Mouse (Mus musculus) common myeloid progenitor, adult 5-6 weeks (primary cell): Measurements from ENCODE around the gene Ttc7b. TPM values are rescaled to one million over a fixed set of nuclear protein-coding genes. Genes with fewer than 3 reads are reported as not detected.

Experiments
- ATAC-seq: replicated peaks from 2 replicates; pipeline ENCODE4 v1.8.0; 2016; ENCODE audit warnings: low read depth, mild to moderate bottlenecking, moderate TSS enrichment, inconsistent platforms; ENCODE audit not compliant: poor library complexity, severe bottlenecking
- total RNA-seq: library from RNA; stranded (forward); fragments of 200-1000, 187-1606 nt; gene quantifications from 2 replicates; pipeline ENCODE4 v1.2.3, GENCODE M21; 2017

The Ttc7b gene
- 17.8 and 18.0 TPM in 2 replicates for total RNA-seq

DNA sequence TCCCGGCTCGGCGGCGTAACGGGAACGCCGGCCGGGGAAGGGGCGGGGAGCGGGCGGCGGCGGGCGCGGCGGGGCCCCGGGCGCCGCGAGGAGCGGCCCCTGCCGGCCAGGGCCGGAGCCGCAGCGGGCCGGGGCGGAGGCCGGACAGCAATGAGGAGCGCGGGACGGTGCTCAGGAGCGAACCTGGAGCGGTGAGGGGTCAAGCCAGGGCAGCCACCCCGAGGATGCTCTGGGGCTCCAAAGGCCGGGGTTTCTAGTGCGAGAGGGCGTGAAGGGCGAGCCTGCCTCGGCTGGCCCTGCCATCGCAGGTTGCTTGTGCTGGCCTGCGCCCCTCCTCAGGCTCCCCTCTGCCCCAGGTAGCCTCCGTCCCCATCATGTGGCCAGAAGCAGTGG, at the start of gene Ttc7b:
TSS of gene Ttc7b (minus strand) at position 33 of the 393 bp plus-strand sequence.
- peak; percentile 62 for ATAC-seq

DNA sequence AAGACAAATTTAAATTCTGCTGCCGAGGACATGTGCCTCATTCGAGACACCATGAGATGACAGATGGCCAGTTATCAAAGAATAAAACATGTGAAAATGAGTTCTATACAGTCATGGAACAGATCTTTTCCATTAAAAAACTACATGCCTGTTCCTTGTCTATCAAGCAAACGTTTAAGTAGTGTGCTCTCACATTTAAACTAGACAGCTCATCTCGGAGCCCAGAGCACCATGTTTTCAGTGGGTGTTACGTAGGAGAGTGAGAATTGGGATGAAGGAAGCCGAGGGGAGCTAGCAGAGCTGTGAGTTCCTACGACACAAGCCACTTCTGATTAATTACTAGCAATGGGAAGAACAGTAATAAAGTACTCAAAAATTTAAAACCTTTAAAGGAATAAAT, 48.2 kb upstream of the Ttc7b start:
- no peak for ATAC-seq

DNA sequence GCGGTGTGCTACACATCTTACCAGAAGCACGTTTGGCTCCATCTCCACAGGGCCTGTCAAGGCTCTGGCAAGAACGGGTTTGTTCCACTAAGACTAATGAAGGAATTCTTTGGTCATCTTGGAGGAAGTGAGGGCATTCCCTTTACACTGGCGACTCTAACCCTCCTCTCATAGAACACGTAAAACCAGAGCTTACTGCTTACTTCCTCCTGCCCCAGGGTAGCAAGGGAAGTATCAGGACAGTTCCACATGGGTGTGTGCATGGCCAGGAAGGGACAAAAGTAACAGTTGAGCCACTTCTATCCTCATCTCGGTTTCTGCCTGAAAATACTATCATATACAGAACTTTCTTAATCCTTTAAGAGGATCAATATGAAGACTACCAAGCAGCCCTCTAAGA, 47.5 kb upstream of the Ttc7b start:
- ATAC-seq = no peak

DNA sequence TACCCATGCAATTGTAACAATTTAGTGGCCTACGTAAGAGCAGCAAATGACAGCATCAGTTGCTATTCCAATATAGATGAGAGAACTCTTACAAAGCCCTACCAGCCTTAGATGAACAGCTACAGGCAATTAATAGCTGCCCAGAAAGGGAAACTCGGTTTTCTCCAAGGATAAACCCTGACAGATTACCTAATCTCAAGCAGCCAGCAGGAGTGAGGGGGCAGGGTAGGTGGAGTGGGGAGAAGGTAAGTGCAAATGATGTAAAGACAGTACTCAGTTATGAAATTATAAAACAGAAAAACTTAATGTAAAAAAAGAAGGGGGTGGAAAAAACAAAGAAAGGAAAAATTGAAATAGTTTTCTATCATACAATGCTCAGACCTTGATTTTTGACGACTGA, 47.0 kb upstream of the Ttc7b start:
- no peak for ATAC-seq

DNA sequence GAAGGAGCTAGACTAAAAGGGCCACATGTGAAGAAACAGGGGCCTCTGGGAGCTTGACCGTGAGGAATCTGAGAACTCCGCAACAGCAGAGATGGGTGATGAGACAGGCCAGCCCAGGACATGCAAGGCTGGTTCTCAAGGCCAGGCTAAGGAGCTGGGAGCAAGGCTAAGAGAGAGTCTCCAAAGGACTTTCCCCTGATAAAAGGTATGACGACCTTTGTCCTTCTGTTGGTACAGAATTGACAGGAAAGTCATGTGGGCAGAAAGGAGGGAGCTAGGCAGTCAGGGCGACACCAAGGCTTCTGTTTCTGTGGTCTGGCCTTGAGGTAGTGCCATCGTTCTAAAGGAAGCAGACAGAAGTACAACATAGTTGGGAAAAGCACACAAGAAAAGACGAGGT, 33.0 kb upstream of the Ttc7b start:
- no peak for ATAC-seq

DNA sequence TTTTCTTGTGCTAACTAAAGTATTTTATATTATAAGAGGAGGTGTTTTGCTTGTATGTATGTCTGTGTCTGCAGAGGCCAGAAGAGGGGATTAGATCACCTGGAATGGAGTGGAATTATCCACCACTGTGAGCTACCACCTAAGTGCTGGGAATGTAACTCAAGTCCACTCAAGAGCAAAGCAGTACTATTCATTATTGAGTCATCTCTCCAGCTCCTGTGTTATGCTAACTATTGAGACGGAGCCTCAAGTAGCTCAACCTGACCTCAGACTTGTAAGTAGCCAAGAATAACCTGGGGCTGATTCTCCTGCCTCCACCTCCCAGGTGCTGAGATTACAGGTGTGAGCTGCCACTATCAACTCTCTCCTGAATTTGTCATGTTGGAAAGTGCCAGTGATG, 31.3 kb upstream of the Ttc7b start:
- ATAC-seq = no peak

DNA sequence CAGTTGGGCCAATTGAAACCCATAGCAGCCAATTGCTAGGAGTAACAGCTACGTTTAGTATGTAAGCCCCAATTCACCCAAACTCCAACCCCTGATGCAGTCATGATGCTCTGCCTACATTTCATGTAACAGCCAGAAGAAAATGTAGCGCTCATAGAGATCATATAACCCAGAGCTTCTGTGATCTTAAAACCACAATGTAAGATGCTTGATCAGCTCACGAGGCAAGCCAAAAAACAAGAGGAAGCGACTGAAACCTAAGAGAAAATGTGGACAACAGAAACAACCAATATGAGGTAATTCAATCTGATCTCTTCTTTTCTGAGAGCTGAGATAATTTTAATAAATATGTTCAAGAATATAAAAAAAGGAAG, 23.6 kb upstream of the Ttc7b start:
- ATAC-seq = no peak

DNA sequence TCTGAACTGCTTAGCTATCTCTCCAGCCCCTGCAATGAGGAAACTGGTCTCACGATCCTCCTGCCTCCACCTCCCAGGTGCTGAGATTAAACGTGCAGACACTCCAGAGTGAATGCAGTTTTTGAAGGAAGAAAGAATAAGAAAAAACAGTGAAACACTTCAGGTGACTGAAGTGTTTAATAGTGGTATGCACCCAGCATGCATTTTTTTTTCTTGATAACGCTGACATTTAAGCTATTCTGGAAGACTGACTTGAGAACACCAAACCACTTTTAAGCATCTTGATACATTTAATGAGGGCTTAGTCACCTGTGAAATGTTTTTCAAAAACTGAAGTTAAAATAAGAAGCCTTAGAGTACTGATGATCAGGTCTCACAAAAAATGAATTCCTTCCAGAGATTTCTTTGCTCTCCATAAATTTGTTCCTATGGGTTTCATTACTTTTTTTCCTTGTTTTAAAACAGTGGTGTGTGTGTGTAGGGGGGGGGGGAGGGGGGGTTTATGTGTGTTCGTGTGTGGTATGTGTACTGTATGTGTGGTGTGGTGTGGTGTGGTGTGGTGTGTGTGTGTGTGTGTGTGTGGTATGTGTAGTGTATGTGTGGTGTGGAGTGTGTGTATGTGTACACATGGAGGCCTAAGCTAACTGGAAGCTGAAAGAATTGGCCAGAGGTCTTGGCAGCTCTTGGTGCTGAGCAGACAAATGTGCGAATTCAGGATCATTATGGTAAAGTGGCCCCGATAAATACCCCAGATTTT, 23.0 kb upstream of the Ttc7b start:
- ATAC-seq = no peak

DNA sequence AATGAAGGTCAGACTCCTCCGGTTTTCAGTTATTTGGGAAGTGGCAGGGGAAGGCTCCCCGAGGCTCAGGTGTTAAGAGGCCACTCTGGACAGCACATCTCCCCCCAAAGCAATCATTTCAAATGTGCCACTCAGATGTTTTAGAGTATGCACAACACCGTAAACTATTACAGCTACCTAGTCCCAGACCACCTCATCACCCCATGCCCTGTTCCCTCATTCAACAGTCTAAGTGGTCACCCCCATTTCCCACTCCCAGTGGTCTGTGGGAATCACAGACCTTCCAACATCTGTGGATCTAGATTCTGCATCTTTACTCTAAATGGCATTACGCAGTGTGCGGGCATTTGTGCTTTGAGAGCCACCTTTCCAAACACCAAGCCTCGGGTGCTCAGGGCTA, 21.9 kb upstream of the Ttc7b start:
- ATAC-seq = no peak

DNA sequence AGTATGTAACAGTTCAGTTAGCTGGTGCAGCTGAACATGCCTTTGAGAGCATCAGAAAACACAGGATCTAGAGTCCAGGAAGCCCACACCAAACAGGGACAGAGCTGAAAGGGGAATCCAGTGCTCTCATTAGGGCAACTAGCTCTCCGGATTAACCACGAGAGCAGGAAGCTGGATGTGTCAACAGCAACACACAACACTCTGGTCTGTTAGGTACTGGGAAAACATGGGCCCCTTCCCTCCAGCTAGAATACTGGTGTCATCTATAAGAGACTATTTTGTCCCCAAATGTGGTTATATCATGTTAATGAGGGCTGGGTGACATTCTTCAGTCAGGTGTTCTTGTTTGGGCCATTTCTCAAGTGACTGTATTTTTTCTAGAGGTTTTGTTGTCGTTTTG, 21.4 kb upstream of the Ttc7b start:
- ATAC-seq = no peak

DNA sequence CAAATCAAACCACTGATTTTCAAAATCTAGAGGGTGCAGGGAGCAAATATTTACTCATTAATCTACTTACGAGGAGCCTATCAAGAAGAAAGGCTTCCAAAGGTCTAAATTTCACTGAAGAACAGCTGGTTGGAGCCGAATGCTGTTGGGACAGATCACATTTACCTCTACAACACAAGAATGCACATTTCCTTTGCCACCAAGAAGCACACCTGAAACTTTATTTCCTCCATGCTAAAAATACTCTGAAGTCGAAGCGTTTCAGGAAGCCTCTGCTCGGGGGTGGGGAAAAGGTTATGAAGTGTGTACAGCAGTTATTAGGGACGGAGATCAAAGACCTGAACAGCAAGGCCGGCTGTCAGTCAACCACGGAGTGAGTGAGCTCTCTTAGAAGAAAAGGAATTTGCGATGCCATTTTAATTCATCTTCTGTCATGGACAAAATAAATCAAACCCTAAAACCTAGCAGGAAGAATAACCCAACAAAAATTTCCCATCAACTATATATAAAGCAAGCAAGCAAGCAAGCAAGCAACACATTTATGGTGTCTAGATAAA, 18.6 kb upstream of the Ttc7b start:
- ATAC-seq = no peak

DNA sequence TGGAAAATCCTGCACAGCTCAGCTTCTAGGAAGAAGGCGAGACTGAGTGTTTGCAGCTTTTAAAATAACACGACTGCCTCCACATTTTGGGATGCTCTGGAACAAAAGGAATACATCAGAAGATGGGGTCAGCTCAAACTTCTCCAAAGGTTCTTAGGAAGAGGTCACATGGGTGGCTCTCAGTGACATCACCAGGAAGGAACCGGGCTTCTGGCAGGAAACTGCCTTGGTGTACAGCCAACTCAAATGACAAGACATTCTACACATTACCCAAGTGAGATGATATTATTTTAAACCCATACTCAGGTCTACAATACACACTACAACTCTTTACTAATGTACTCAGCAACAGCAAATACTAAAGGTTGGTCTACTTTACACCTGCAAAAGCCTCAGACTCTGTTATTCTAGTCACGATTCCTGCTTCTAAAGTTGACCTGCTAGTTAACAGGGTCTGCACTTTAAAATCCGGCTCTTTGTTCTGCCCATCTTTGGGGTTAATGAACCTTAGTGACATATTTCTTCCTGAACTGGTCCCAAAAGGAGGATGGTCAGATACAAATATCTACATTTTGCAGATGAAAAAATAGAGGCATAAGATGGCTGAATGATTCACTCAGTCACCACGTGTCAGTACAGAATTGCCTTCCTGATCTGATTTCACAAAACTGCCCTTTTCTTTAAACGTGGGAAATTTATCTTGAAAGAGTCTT, 18.0 kb upstream of the Ttc7b start:
- ATAC-seq = peak; percentile 76

DNA sequence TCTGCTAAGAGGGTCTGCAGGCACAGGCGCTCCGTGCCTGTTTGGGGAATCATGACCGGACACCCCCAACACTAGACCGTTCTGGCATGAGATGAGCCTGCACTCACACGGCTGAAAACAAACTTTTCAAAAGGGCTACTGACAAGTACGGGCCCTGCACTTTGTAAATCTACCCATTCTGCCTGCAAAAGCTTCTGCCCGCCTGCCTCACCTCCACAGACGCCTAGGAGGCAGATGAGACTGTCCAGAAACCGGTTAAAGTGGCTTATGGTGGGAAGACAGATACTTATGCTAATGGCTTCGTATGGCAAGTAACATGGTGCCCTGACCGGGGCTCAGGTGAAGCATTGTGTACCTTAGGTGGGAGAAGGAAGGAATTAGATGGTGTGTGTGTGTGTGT, 16.5 kb upstream of the Ttc7b start:
- no peak for ATAC-seq

DNA sequence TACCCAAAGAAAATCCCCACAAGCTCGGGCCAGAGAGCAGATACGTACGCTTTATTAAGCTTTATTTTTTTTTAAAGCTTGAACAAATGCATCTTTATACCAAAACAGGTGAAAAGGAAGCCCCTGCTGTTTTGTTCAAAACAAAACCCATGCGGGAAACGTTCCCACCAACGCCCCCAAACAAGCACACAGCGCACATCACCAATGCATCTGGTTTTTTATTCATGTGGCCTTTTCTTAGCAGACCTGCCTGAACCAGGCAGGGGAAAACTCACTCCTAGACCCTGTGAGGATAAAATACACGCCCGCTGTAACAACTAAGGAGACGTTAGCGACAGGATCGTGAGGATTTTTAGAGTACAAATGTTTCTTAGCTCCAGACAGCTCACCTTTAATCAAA, 14.4 kb upstream of the Ttc7b start:
- no peak for ATAC-seq

DNA sequence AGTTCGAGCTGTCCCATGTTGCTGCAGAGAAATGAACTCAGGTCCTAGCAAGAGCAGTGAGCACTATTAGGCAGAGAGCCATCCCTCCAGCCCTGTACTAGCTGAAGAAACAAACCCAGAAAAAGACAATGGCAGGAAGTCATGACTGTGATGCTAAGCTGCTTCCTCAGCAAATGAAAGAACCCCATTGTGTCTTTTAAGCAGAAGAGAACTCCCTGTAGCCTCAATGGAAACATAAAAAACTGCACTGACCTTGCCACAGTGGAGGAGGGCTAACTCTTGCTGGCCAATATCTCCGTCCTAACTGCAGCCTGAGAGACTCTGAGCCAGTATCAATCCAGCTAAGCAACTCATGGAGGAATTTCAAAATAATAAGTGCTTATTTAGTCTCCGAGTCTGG, 13.4 kb upstream of the Ttc7b start:
- ATAC-seq = no peak

DNA sequence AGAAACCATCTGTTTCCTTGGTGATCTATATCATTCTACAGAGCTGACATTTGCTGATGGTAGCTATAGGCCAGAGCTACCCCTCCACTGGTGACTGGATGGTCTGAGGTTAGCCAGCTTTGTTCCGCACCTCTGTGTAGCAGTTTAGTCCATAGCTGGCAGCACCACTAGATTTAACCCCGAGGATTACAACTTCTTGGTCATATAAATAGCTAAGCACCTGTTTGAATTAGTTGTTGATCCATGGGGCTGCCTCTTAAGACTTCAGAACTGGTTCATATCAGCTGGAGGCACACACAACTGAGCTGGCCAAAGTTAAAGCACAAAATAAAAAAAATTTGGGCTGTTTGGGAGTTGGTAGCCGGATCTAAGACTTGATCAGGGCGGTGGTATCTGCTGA, 12.6 kb upstream of the Ttc7b start:
- no peak for ATAC-seq

DNA sequence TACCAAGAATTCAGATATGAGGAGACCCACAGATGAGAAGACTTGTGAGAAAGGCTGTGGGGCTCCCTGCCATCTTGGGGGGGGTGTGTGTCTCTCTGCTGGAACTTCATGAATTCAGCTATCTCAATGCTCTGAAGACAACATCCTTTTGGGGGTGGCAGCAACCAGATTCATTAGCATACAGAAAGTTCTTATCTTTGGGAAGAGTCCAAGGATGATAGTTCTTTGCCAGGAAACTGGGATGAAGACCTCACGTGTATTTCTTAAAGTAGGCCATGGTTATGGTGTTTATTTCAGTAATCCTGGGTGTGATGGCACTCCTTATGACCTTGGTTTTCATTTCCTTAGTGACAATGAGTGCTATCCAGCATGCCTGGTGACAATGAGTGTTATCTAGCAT, 11.1 kb upstream of the Ttc7b start:
- no peak for ATAC-seq

DNA sequence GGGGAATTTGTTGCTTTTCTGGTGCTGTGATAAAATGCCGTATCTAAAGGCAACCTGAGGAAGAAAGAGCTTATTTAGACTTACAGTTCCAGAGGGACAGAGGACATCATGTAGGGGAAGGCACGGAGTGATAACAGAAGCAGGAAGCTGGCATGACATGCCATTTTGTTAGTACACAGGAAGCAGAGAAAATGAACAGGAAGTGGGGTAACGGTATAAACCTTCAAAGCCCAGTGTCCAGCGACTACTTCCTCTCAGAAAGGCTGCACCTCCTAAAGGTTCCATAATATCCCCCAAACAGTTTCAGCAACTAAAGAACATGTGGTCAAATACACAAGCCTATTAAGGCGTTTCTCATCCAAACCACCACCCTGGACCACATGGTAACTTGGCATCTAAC, 10.2 kb upstream of the Ttc7b start:
- peak; percentile 57 for ATAC-seq

DNA sequence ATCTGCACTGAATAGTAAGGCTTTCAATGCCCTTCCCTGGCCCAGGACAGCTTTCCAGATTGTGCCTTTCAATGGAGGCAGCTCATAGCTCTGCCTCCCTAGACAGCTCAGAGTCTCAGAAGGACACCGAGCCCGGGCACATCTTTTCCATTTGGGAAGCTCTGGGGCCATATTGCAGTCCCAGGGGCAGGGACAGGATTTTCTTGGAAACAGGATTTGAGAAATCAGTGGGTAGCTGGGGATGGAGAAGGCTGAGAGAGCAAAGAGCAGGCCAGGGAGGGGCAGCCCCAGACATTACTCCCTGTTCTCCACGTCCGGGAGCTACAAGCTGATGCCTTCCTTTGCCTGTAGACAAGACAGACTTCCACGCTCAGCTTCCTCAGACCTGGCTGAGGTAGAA, 9.0 kb upstream of the Ttc7b start:
- ATAC-seq = no peak

DNA sequence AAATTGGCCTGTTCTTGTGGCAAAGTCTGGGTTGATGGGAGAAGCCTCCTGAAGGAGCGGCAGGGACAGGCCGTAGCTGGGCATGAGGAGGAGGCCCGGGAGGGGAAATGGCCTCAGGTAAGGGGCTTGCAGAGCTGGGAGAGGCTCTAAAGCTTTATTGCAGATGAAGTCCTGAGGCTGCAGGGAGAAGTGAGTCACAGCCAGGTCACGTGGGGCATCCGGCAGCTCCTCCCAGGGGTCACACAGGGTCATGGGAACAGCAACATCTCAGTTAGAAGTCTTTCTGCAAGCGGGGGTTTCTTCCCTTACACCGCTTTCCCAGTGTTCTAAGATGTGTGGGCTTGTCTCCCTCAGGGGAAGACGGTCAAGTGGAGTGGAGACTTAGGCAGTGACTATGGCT, 8.5 kb upstream of the Ttc7b start:
- no peak for ATAC-seq

DNA sequence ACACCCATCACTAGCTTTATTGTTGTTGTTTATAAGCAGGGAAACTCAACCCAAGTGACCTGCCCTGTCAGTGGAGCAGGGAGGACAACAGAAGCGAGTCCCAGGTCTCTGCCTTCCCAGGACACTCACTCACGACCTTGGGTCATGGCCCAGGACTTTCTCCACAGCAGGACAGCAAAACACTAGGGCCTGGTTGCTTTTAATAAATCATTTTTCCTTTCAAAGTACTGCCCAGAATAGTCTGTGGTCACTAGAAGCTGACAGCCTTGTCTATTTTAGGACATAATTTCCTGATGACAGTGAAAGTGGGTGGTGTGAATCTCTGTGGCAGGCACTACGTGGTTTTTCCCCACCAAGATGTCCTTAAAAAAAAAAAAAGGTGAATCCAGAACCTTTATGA, 7.6 kb upstream of the Ttc7b start:
- peak; percentile 28 for ATAC-seq

DNA sequence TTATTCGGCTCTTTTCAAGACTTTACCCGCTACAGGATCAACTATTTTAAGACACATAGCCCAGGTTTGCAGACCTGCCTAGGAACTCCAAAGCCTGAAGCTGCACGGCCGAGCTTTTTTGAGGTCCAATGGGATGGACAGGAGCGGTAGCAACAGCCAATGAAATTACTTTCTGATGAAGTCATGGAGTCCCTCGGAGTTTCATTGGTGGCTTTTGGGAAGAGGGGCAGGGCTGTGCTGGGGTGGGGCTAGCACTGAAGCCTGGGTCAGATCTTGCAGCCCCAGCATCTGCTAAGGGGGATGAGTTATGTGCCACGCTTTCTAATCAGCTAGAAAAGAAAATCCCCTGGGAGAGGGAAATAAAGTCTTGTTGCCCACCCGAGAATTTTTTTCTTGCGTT, 7.1 kb upstream of the Ttc7b start:
- peak; percentile 84 for ATAC-seq
